Mouse (Mus musculus) cerebellum, adult 9-11 months (tissue): ENCODE results near the gene Hbb-bt.
"Not testable (repeated sequence)": the region's sequence is repeated elsewhere in the genome, so short reads cannot be mapped to it uniquely, and the experiment has no call there.

Experiments used
- DNase-seq: peaks from one replicate; pipeline ENCODE4 v3.0.0; 2022

Gene Hbb-bt

GRCm38 (mm10) chr7:103808120-103808519, 5.7 kb downstream of the Hbb-bt start:
- DNase-seq = not testable (repeated sequence)

- no peak for DNase-seq
Measured at GRCm38 (mm10) chr7:103806856-103807255, 6.9 kb downstream of the Hbb-bt start.

GRCm38 (mm10) chr7:103792669-103793388, 21.0 kb downstream of the Hbb-bt start:
- DNase-seq = no peak

GRCm38 (mm10) chr7:103791721-103792120, 22.1 kb downstream of the Hbb-bt start, which contains the start of gene Olfr67:
TSS of gene Olfr67 (minus strand) at chr7:103791821.
- DNase-seq = no peak

- DNase-seq = no peak
Measured at GRCm38 (mm10) chr7:103779598-103779997, 34.2 kb downstream of the Hbb-bt start, which contains the start of gene Olfr68. TSS of gene Olfr68 (minus strand) at chr7:103779698.

- DNase-seq = not testable (repeated sequence)
Measured at GRCm38 (mm10) chr7:103777652-103778051, 36.1 kb downstream of the Hbb-bt start.

GRCm38 (mm10) chr7:103771494-103771893, 42.3 kb downstream of the Hbb-bt start, which contains the start of gene Olfr69:
TSS of gene Olfr69 (minus strand) at chr7:103771594.
- DNase-seq = no peak

GRCm38 (mm10) chr7:103767687-103768086, 46.1 kb downstream of the Hbb-bt start:
- not testable (repeated sequence) for DNase-seq
